12 mouse cellular contexts compared by ENCODE assay signal in genomic region chr16:11782082-11782481, GRCm38 (mm10).
DNase-seq lines count a peak whose midpoint lies in the region; ATAC-seq and TF ChIP-seq lines count a peak whose summit lies in the region.
"Had no signal": no experiment of that assay in that cellular context is flagged by ENCODE, and none has a peak within 500 bp of the region (broad histone marks: within the 10 kb centered on the region; RNA-seq: fewer than 3 reads in every experiment).

No protein-coding gene starts in this region.

- no peak for DNase-seq in embryonic facial prominence, embryonic 10.5 days (ENCODE audit: low spot score)
- no peak for DNase-seq in midbrain, postnatal 0 days (ENCODE audit: low spot score)
- DNase-seq in stomach, postnatal 0 days (ENCODE audit: low spot score) = no peak
- DNase-seq in kidney, postnatal 14 days = no peak
- DNase-seq in lung, postnatal 10 days = no peak
- DNase-seq: B cell, adult 2 months; gastrocnemius, postnatal 14 days; kidney, adult 8-10 months had no signal

- no peak overlapping the region for H3K9ac ChIP-seq in embryonic facial prominence, embryonic 13.5 days
- H3K9ac ChIP-seq in midbrain, embryonic 16.5 days (ENCODE audit: low read depth, low read length) = no peak overlapping the region
- H3K9ac ChIP-seq in midbrain, postnatal 0 days (replicated peaks; ENCODE audit: low read length, poor library complexity, severe bottlenecking) = no peak overlapping the region
- H3K9ac ChIP-seq in intestine, embryonic 15.5 days = no peak overlapping the region
- no peak overlapping the region for H3K9ac ChIP-seq in stomach, postnatal 0 days (ENCODE audit: low read length)
- H3K9ac ChIP-seq: midbrain, embryonic 13.5 days had no signal

- TF ChIP-seq EP300 in stomach, postnatal 0 days (optimal IDR thresholded peaks at IDR 0.05) = no peak

- H3K36me3 ChIP-seq in embryonic facial prominence, embryonic 13.5 days = no peaks in the 10 kb centered on the region
- no peaks in the 10 kb centered on the region for H3K36me3 ChIP-seq in embryonic facial prominence, embryonic 10.5 days (replicated peaks)
- H3K36me3 ChIP-seq in midbrain, embryonic 16.5 days (ENCODE audit: control insufficient read depth, insufficient read depth, low read length) = no peaks in the 10 kb centered on the region
- no peaks in the 10 kb centered on the region for H3K36me3 ChIP-seq in midbrain, postnatal 0 days (ENCODE audit: insufficient read depth, low read length)
- H3K36me3 ChIP-seq in intestine, embryonic 15.5 days = no peaks in the 10 kb centered on the region
- H3K36me3 ChIP-seq in stomach, postnatal 0 days (ENCODE audit: control insufficient read depth, insufficient read depth, low read length) = no peaks in the 10 kb centered on the region
- H3K36me3 ChIP-seq: midbrain, embryonic 13.5 days had no signal

- no peak overlapping the region for H3K4me3 ChIP-seq in embryonic facial prominence, embryonic 13.5 days
- H3K4me3 ChIP-seq in embryonic facial prominence, embryonic 10.5 days = no peak overlapping the region
- no peak overlapping the region for H3K4me3 ChIP-seq in midbrain, embryonic 16.5 days (ENCODE audit: low read depth, low read length)
- no peak overlapping the region for H3K4me3 ChIP-seq in midbrain, postnatal 0 days (ENCODE audit: low read depth, low read length)
- no peak overlapping the region for H3K4me3 ChIP-seq in intestine, embryonic 15.5 days (replicated peaks)
- no peak overlapping the region for H3K4me3 ChIP-seq in stomach, postnatal 0 days (ENCODE audit: low read depth, low read length)
- H3K4me3 ChIP-seq: midbrain, embryonic 13.5 days had no signal

- WGBS in embryonic facial prominence, embryonic 13.5 days = 50% methylated on average over 2 of the region's 2 CpGs
- 32% methylated on average over 2 of the region's 2 CpGs for WGBS in embryonic facial prominence, embryonic 10.5 days
- 48% methylated on average over 2 of the region's 2 CpGs for WGBS in midbrain, embryonic 16.5 days
- WGBS in midbrain, postnatal 0 days = 39% methylated on average over 2 of the region's 2 CpGs
- WGBS in intestine, embryonic 15.5 days = 14% methylated on average over 2 of the region's 2 CpGs
- 10% methylated on average over 2 of the region's 2 CpGs for WGBS in stomach, postnatal 0 days

- peaks cover 40% of the 10 kb centered on the region for H3K4me1 ChIP-seq in embryonic facial prominence, embryonic 13.5 days
- H3K4me1 ChIP-seq in embryonic facial prominence, embryonic 10.5 days = peaks cover 9% of the 10 kb centered on the region; the same call in 1 of the 2 replicates
- H3K4me1 ChIP-seq in midbrain, embryonic 16.5 days (ENCODE audit: control insufficient read depth, insufficient read depth, low read length) = no peaks in the 10 kb centered on the region
- H3K4me1 ChIP-seq in midbrain, postnatal 0 days (ENCODE audit: insufficient read depth, low read length) = no peaks in the 10 kb centered on the region
- no peaks in the 10 kb centered on the region for H3K4me1 ChIP-seq in intestine, embryonic 15.5 days (replicated peaks)
- H3K4me1 ChIP-seq in stomach, postnatal 0 days (replicated peaks; ENCODE audit: control insufficient read depth, insufficient read depth) = no peaks in the 10 kb centered on the region
- H3K4me1 ChIP-seq: midbrain, embryonic 13.5 days had no signal

- no peaks in the 10 kb centered on the region for H3K9me3 ChIP-seq in embryonic facial prominence, embryonic 13.5 days
- H3K9me3 ChIP-seq in embryonic facial prominence, embryonic 10.5 days = no peaks in the 10 kb centered on the region
- H3K9me3 ChIP-seq in midbrain, embryonic 16.5 days (replicated peaks; ENCODE audit: control insufficient read depth, low read length, poor library complexity, severe bottlenecking) = no peaks in the 10 kb centered on the region
- H3K9me3 ChIP-seq in midbrain, postnatal 0 days (ENCODE audit: low read length) = no peaks in the 10 kb centered on the region
- no peaks in the 10 kb centered on the region for H3K9me3 ChIP-seq in intestine, embryonic 15.5 days
- H3K9me3 ChIP-seq in stomach, postnatal 0 days (ENCODE audit: control insufficient read depth, low read length) = no peaks in the 10 kb centered on the region
- H3K9me3 ChIP-seq: midbrain, embryonic 13.5 days had no signal

- no peak overlapping the region for H3K4me2 ChIP-seq in embryonic facial prominence, embryonic 13.5 days
- no peak overlapping the region for H3K4me2 ChIP-seq in midbrain, embryonic 16.5 days (ENCODE audit: low read length)
- H3K4me2 ChIP-seq in midbrain, postnatal 0 days (ENCODE audit: low read depth, low read length, poor library complexity, severe bottlenecking) = no peak overlapping the region
- no peak overlapping the region for H3K4me2 ChIP-seq in intestine, embryonic 15.5 days (replicated peaks)
- H3K4me2 ChIP-seq in stomach, postnatal 0 days (replicated peaks; ENCODE audit: low read depth) = no peak overlapping the region
- H3K4me2 ChIP-seq: midbrain, embryonic 13.5 days had no signal

- no peaks in the 10 kb centered on the region for H3K27me3 ChIP-seq in embryonic facial prominence, embryonic 13.5 days
- H3K27me3 ChIP-seq in embryonic facial prominence, embryonic 10.5 days (replicated peaks; ENCODE audit: low read depth, poor library complexity, severe bottlenecking) = no peaks in the 10 kb centered on the region
- no peaks in the 10 kb centered on the region for H3K27me3 ChIP-seq in midbrain, embryonic 16.5 days (ENCODE audit: control insufficient read depth, insufficient read depth, low read depth, low read length)
- no peaks in the 10 kb centered on the region for H3K27me3 ChIP-seq in midbrain, postnatal 0 days (ENCODE audit: insufficient read depth, low read length)
- H3K27me3 ChIP-seq in intestine, embryonic 15.5 days (replicated peaks) = no peaks in the 10 kb centered on the region
- no peaks in the 10 kb centered on the region for H3K27me3 ChIP-seq in stomach, postnatal 0 days (ENCODE audit: control insufficient read depth, insufficient read depth, low read length)
- H3K27me3 ChIP-seq: midbrain, embryonic 13.5 days had no signal

- no peak for TF ChIP-seq CTCF in midbrain, postnatal 0 days (IDR thresholded peaks at IDR 0.05)
- no peak for TF ChIP-seq CTCF in stomach, postnatal 0 days (IDR thresholded peaks at IDR 0.05; ENCODE audit: low read depth)

- H3K27ac ChIP-seq in embryonic facial prominence, embryonic 13.5 days = peak overlapping the region; percentile 73
- H3K27ac ChIP-seq in embryonic facial prominence, embryonic 10.5 days (replicated peaks) = no peak overlapping the region
- H3K27ac ChIP-seq in midbrain, embryonic 16.5 days (ENCODE audit: low read length) = no peak overlapping the region
- H3K27ac ChIP-seq in midbrain, postnatal 0 days (ENCODE audit: low read depth, low read length) = no peak overlapping the region
- no peak overlapping the region for H3K27ac ChIP-seq in intestine, embryonic 15.5 days
- no peak overlapping the region for H3K27ac ChIP-seq in stomach, postnatal 0 days (replicated peaks)
- H3K27ac ChIP-seq: midbrain, embryonic 13.5 days had no signal

- no peak for ATAC-seq in embryonic facial prominence, embryonic 13.5 days (ENCODE audit: insufficient number of reproducible peaks, insufficient read depth, low FRiP score, low TSS enrichment, low read depth)
- 0 out of 2 replicates have a peak, but pooled peaks have one; percentile 25 for ATAC-seq in midbrain, embryonic 16.5 days
- no peak for ATAC-seq in midbrain, postnatal 0 days (ENCODE audit: low FRiP score)
- ATAC-seq in intestine, embryonic 15.5 days = peak; percentile 94
- ATAC-seq in stomach, postnatal 0 days (ENCODE audit: low FRiP score, low TSS enrichment) = peak; percentile 73
- ATAC-seq: midbrain, embryonic 13.5 days had no signal

Comparison
In these comparisons a context has a peak if more than half of its experiments do, and no peak if none do; other contexts are left out.
1. ATAC-seq: peak in midbrain, embryonic 16.5 days (single experiment), intestine, embryonic 15.5 days (single experiment) and stomach, postnatal 0 days (single experiment); none in embryonic facial prominence, embryonic 13.5 days (single experiment) and midbrain, postnatal 0 days (single experiment).